Mouse (Mus musculus) testis, postnatal 14 days (tissue): Measurements from ENCODE around the gene Pdgfc.

Source experiments
- DNase-seq: peaks from one replicate; pipeline ENCODE4 v3.0.0; 2021; ENCODE audit warnings: low spot score

Pdgfc gene

DNA sequence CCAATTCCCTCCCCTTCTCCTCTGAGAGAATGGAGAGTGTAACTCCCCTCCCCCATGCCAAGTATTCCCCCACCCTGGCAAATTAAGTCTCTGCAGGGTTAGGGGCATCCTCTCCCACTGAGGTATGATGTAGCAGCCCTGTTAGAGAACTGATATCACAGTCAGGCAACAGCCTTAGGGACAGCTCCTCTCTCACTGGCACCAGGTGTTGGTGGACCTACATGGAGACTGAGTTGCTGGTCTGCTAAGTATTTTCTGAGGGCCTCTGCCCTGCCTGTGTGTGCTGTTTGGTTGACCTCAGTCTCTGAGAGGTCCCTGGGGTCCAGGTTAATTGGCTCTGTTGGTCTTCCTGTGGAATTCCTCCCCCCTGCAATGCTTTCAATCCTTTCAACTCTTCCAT, 114.0 kb downstream of the Pdgfc start:
- no peak for DNase-seq

DNA sequence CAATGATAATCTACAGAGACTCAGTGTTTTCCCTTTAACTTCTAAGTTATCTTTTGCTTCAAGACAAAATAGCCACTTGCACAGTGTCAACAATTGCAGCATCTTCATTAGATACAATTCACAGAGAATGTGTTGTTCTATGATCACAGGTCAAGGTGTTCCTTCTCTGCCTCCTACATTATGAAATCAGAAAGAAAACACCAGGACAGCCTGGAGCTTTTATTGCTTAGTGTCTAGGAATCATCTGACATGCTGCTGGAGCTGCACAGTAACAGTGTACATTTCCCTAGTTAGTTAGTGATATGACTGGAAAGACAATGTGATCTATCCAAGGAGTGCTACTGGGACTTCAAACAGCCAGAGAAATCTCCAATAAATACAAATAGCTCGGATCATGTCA, 118.2 kb downstream of the Pdgfc start:
- DNase-seq: no peak

DNA sequence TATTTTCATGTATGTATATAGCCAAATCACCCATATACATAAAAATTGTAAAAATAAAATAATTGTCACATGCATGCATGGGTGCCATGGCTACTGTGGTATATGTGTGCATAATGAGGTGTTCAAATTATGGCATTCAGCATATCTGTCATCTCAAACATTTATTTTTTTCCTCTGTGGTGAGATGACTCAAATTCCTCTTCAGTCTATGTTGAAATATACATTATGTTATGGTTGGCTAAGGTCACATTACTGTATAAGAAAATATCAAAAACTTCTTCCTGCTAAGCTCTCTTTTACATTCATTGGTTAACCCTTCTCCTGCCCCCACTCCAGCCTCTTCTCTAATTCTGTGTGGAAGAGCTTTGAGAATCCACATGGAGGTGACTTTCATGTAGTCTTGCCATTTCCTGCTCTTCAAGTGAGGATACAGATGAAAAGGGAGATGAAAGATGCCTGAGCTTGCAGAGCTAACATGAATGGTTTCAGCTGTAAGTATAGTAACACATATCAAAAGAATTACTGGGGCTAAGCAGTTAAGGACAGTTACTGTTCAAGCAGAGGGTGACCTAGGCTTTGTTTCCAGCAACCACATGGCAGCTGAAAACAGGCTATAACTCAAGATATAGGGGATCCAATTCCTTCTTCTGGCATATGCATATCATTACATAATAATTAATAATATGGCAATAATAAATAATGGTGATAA, 124.4 kb downstream of the Pdgfc start:
- no peak for DNase-seq

DNA sequence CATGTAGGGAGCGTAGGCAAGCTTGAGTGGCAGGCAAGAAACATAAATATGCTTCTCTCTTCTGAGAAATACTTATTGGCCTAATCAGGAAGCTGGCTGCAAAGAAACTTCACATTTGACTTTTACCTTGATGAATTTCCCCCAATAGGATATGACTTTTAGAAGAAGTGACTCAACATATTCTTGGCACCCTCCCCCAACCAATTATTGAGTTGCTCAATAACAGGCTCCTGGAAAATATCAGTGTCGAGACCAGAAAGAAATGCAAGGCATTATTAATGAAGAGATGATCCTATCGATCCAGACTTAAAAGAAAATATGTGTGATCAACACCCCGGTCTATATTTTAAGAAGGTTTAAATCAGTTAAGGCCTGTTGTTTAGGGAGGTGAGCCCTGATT, 125.9 kb downstream of the Pdgfc start:
- DNase-seq: no peak

DNA sequence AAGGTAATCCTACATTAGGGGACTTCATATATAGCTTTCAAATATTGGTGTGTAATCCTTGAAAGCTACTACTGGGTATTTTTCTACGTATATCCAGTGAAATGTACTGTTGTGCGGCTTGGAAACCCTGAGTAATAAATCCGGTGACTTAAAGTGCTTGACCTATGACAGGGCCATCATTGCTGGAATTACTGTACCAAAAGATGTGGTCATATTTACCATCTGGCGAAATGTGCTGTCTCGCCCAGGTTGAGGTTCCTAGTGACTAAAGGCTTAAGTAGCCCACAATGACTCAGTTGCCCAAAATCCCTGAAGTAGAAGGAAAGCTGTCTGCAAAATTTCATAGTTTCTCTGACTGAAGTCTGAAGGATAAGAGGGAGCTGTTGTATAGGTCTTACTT, 127.9 kb downstream of the Pdgfc start:
- DNase-seq: no peak

DNA sequence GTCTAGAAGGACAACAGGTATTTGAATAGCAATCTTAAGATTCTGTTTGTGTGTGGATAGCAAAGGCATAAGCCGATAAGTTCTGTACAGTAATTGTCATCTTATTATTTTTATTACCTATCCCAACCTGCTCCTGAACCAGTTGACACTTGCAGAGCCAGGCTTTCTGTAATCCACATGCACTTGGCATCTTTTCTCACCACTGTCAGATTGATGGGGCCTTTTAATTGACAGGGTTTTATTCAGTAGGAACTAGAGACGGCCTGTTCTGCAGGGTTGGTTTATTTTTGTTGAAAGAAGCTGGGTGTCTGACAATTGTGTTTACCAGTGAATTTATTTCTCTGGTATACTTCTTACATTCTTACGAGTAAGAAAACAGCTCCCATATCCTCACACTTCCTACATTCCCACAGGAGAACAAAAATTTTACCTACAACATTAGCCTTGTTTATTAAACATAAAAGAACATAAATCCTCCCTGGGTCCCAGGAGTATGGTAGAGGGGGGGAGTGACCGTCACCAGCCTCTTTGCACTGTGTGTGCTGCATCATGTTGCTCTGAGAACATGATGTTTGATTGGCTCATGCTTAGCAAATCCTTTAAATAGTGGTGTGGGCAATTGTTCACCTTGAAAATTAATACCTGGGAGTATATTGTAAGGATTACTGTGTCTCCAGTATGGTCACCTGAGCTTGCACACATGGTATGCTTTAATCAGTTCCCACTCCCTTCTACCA, 134.0 kb downstream of the Pdgfc start:
- no peak for DNase-seq

DNA sequence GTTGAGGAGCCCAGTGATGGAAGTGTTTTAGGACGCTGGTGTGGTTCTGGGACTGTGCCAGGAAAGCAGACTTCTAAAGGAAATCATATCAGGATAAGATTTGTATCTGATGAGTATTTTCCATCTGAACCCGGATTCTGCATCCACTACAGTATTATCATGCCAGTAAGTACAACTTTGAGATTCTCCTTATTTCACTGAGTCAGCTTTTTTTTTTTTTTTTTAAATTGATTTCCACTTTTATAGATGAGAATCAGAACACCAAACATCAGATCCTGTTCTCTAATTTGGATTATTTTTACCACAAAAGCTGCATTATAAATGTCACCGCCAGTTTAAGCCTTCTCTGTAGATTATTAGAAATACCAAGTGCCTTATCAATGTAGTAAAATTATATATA, 138.6 kb downstream of the Pdgfc start:
- no peak for DNase-seq

DNA sequence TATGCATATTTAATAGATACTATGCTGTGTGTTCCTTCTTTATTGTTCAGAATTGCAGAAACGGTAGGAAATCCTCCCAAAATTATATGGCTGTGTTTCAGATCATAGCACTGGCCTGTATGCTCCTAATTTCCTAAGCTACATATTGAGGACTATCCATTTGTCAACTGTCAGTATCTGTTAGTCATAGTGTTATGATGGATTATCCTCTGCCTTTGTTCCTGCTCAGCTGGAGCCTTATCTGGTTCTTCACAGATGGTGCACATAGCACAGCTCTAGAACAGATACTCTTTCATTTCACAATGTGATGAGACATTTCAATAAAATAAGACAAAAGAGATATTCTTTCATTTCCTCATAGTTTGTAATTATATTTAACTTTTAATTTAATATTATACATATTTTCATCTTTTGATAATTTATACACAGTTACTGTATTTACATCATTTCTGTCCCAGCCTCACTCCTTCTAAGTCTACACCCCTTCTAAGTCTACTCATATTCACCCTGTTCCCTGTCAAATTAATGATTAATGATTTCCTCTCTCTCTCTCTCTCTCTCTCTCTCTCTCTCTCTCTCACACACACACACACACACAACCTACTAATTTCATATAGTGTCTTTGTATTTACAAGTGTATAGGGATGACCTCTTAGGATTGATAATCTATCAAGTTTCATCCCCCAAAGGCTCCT, 145.2 kb downstream of the Pdgfc start:
- no peak for DNase-seq

DNA sequence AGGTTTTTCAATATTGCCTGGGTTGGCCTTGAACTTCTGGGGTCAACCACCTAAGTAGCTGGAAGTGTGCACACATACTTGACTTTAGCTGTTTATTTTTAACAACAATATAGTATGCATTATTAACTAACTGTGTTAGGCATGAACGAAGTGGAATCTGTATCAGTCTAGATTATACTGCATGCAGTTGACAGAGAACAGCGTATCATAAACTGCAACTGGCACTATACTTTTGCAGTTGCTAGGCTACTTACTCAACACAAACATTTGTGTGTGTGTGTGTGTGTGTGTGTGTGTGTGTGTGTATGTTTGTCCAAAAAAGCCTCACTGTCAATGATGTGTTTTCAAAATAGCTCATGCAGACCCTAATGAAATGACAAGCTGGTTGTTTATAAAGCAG, 160.7 kb downstream of the Pdgfc start:
- no peak for DNase-seq

DNA sequence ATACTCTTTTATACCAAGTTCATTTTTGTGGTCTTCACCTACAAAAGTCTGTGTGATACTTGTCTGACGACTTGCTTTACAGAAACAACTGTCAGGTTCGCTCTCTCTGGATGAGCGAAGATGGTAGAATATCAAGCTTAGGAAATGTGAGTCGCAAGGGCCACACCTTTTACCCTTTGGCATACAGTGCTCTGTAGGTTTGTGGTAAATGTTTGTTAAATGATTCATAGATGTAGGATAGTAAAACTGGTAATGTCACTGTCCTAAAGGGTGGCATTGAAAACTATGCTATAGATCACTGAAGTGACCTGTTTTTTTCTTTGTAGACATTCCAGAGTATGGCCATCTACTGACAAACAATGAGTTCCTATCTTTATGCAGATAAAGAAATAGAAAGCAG, 161.4 kb downstream of the Pdgfc start:
- no peak for DNase-seq

DNA sequence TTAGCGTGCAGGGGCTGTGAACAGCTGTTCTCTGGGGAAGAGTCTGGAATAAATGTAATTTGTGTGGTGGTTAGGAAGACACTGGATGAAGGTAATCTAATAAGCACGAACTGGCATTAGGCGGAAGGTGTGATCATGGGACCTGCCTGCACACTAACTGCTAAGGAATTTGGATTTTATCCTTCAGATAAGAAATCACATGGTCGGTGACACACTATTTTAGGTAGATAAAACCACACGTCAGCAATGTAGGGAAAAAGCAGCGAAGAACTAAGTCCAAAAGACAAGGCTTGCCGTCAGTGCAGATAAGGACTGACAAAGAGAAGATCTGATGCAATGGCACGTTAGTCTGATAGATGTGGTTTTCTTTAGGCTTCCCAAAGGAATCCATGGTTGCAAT, 164.4 kb downstream of the Pdgfc start:
- DNase-seq: no peak

DNA sequence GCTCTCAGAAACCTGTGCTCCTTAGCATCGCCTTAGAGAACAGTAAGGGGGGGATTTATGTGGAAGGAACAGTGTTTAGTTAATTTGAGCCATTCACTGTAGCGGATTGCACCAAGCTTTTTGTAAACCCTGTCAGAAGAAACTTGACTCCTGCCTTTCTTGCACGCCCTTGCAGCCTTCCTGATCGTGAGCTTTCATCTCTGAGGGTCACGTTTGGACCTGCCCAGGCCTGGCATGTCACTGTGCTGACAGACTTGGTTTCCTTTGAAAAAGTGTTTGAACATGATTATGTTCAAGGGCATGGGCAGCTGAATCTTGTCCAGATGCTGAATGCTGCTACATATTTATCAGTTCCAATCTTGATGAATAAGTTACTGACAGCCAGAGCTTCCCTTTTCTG, 169.0 kb downstream of the Pdgfc start:
- no peak for DNase-seq

DNA sequence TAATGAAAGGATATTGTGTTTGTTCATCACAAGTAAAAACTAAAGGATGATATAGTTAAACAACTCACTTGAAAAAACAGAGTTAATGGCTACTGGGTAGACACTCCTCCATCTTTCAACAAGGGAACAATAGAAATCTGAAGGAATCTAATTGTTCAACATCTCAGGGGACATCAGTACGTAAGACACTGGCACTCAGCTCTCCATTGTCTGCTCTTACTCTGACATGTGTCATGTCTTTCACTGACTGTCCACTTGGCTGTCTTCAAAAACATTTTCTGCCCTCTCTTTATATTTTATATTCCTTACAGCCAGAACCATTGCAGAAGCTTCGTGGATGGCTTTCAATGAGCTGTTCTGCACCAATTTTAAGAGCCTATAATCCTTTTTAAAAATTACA, 172.0 kb downstream of the Pdgfc start:
- no peak for DNase-seq

DNA sequence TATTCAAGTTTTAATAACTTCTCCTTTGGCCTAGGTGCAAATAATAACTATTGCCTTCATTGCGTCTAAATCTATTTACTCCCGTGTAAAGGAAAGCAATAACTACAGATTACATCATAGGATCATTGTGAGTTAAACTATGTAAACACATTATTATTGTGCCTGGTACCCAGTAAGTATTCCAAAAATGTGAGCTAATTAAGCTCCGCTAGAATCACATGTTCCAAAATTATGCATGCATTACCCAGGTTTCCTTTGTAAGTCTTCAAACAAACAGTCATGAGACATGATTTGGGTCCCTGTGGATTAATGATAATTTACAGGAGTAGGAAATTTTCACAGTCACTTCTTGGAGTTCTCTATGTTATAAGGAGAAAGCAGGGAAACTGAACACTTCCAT, 174.9 kb downstream of the Pdgfc start:
- no peak for DNase-seq

DNA sequence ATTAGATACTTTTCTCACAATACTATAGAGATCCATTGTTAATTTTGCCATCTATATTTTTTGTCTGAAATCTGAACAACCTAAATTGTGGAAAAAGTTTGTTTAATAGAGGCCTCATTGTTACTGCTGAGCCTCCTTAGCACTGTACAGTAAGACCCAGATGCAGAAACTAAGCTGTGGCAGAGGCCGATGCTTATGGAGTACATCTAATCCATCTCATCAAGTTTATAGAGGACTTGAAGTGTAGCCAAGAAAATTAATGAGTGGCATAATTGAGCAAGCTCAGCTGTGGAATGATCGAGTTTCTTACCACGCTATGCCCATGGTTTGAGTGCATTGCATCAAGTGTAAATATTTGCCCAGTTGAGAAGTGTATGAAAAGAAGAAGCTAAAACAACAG, 175.4 kb downstream of the Pdgfc start:
- no peak for DNase-seq

DNA sequence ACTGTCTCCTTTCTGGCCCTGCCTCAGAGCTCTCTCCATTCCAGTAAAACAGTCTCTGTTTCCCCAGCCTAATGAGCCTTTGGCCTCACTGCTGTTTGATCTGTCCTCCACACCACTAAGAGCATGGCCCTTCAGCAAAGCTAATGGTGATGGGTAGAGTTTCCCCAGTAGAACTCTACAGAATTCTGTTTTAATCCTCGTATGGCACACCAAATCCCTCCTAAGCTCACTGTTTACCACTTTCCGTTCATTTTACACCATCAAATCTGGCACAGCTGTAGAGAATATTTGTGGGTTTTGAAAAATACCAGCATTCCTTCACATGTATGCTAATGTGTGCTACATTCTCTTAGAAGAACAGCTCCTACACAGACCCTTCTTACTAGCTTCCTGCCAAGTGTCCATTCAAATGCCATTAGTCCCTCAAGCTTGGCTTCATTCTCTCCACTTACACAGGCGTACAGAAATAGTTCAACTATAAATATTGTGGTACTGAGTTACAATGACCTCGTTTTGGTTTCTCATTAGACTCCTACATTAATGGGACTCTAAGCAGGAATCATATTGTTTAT, 179.4 kb downstream of the Pdgfc start:
- no peak for DNase-seq

DNA sequence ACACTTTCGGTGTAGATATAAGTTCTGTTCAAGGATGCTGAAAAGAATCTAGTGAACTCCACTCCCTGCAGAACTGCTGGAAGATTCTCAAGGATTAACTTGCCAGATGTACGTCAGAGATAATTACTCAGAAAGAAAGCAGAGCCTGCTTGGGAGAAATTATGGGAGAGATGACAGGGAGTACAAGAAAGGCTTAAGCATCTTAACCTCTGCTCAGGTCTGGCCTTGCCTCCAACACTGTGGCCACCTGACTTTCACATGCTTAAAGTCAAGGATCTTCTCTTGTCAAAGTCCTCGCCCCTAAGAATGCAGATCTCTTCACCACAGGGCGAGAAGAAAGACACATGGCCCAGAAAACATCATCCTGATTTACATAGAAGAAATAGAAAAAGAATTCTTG, 185.5 kb downstream of the Pdgfc start:
- DNase-seq: no peak

DNA sequence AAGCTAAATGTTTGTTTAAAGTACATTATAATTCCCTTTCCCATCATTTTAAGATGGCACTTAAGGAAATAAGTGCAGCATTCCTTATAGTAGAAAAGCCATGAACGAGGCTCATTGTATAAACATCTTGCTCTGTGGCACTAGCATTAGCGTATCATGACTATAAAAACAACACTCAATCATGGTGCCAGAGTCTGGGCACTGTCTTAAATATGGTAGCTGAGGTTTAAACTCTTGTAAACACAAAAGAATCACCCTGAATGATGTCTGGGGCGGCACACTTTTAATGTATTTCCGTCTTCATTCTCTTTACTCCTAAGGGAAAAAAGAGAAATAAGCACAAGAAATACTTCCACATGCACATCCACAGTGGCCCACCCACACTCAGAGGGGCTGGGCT, 192.1 kb downstream of the Pdgfc start:
- no peak for DNase-seq

DNA sequence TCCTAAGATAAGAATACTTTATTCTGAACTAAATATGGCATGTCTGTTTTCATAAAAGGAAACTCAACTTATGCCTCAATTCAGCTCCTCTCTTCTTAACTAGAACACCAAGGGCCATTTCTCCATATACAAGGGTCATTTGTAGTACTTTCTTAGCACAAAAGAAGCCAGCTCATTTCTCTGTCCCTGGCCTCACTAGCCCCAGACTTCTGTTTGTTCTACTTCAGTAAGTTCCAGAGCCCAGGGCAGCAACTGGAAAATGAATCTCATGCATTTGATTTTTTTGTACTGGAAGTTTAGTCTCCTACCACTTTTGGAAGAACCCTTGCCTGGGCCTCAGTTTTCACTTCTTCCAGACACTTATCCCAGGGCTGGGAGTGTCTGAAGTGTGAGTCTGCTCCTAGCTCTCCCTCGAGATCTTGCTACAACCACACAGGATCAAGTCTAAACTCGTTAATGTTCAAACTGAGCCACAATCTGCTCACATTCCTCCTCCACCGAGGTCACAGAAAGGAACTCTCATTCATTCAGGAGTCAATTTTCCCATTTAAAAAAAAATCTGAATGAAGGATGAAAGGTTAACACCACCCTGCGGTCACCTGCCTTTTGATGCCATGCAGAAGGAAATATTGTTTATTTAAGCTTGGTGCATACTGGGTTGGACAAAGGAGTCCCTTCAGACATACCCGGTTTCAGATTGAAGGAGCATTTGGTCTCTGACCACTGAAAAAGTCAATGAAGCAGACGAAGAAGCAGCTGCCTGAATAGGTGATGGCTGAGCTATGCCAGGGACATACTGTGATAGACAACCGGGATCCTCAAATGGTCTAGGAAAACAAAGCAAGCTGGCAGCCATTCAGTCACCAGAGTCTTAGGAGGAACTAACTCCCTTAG, 206.7 kb downstream of the Pdgfc start:
- no peak for DNase-seq

DNA sequence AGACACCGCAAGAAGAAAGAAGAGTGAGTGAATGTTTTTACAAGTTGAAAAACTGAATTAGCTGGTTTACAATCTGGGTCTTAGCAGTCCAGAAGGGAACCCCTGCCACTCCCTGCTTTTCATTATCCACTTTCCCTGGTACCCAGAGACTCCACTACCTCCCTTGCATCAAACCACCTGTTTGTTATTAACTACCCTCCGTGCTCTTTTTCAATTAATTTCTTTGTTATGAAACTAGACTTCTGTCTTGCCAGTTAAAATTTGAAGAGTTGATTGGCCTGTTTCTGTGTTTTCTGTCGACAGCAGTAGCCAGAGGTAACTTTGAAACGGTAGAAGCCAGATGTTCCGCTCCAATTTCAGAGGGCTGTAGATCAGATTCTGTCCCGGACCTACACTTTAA, 207.4 kb downstream of the Pdgfc start:
- no peak for DNase-seq

DNA sequence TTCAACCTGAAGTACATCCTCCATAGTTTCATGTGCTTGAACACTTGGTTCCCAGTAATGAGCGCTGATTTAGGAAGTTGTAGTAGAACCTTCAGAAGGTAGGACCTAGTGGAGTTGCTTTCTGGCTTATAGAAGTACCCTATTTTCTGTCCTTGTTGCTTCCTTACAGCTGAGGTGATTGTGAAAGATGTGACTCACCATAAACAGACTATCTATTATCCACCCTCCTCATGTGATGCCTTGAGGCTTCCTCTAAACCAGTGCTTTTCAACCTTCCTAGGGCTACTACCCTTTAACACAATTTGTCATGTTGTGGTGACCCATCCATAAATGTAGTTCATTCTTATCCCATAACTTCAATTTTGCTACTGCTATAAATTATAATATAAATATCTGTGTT, 226.6 kb downstream of the Pdgfc start:
- DNase-seq: no peak
